Mouse (Mus musculus) cerebellum, adult 2 months (tissue): Measurements from ENCODE around the gene Tal1.

Source experiments
- CTCF ChIP-seq: fragments of 200-500 bp; IDR thresholded peaks from 2 replicates; pipeline ENCODE4 v1.5.1; 2011; ENCODE audit warnings: low read depth, mild to moderate bottlenecking, control low read depth, low read length, moderate library complexity, borderline replicate concordance; ENCODE audit not compliant: insufficient read depth
- POLR2A ChIP-seq: fragments of 200-500 bp; IDR thresholded peaks from 2 replicates; pipeline ENCODE4 v1.6.1; 2011; ENCODE audit warnings: low read length, control low read depth, borderline replicate concordance; ENCODE audit not compliant: insufficient read depth

DNA sequence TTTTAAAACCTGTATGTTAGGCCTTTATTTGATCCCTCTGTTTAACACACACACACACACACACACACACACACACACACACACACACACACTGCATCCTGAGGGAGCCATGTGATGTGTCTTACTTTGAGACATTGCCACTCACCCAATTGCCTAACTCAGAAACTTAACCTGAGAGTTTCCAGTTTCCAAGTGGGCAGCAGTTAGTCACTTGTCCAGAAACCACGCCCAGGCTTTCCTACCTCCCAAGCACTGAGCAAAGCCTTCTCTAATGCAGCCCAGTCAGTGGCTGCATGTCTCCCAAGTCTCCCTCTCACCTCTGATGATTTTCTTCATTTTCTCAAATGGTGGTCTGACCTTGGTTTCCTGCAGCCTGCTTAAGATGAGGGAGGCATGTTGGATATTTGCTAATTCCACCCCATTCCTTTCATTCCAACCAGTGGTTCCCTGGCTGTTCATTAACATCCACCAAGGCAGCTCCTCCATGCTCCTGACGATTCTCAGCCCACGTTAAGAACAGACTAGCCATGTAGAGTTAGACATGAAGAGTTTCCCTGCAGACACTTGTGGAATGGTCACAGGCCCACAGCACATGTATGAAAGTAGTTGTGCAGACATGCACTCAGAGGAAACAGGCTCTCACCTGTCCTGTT, 30.7 kb downstream of the Tal1 start:
- TF ChIP-seq CTCF (no peak), POLR2A (no peak)
